Mouse (Mus musculus) lung, postnatal 4 days (tissue): Measurements from ENCODE around the gene E430018J23Rik.
"Not testable (repeated sequence)": the region's sequence is repeated elsewhere in the genome, so short reads cannot be mapped to it uniquely, and the experiment has no call there.

Source experiments
- DNase-seq, 2 experiments: peaks; one replicate each; pipeline ENCODE4 v3.0.0; 2021

The E430018J23Rik gene

DNA sequence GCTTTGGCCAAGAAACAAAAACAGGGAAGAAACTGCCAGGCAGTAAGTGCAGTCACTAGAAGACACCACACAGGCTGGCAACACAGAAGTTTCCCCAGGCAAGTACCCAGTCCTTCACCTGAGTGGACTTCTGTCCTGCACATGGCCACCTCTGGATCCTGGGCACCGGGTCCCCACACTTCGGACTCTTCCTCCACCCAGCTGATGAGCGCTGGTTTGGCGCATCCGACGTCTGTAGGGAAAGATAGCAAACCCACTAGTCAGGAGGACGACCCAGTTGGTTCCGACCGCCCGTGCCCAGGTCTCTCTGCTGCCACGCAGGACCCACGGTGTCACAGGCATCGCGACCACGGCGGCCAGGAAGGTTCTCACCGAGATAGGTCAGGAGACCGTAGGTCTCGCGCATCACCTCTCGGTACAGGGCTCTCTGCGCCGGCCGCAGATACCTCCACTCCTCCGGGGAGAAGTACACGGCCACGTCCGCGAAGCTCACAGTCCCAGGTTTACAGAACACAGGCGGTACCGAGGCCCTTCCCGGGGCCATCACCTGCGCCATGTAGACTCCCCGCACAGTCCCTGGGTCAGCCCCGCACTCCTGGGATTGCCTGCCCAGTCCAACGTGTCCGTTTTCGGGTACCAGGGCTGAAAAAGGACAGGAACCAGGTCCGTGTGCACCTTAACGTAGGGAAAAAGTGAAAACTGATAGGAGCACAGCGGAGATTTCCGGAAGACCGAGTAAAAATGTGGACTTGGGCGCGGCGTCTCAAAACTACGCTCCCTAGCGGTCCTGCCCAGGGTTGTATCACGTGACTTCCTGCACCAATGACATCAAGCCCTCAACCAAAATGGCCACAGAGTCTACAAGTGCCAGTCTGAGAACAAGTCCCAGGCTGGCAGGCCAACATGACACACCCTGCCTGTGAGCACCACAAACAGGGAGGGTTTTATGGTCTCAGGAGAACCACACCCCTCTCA is 17.9 kb downstream of the E430018J23Rik start, which contains the start of gene Zfp747:
Gene Zfp747 (minus strand): TSS at position 780 of the 975 bp plus-strand sequence.
- peak; percentile 93 to 96 for DNase-seq

DNA sequence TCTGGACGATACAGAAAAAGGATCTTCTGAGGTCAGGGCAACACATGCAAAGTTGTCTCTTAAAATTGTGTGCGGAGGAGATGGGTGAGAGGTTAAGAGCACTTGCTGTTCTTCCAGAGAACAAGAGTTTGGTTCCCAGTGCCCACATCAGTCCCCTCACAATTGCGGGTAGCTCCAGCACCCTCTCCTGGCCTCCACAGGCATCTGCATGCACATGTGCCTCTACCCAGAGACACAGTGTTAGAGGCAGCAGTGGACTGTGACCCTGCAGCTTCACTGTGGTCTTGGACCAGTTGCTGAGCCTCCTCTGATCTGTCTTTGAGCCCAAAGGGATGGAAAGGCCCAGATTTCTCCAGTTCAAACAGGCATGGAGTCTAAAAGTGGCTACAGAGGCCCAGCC is 21.6 kb downstream of the E430018J23Rik start:
- DNase-seq = not testable (repeated sequence)

DNA sequence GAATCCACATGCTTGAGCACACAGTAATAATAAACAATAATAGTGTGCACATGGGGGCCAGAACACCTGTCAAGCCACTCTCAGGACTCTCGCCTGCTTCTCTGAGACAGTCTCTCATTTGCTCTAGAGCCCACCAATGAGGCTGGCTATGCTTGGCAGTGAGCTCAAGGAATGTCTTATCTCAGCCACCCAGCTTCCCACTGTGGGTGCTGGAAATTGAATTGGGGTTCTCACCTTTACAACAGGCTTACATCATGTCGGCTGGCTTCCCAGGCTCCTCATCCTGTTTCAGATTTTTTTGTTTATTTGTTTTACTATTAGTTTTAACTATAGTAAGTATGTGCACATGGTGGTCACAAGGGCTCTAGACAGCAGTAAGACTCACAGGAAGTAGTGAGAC is 22.2 kb downstream of the E430018J23Rik start:
- no peak for DNase-seq

DNA sequence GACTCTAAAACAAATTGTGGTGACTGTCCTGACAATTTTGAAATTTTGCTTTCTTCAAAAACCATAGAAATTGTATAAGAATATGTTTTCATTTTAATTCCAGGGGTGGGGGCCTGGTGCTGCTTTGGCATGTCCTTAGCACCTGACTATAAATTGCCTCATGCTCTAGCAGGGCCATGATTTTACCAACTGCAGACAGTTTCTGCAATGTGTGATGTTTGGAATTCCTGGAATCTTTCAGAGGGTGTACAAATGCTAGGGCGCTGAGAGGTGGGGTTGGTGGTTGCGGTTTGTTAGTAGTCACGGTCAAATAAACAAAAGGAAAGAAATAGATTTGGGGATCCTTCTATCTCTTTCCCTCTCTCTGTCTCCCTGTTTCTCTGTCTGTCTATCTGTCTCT is 27.2 kb downstream of the E430018J23Rik start:
- no peak for DNase-seq

DNA sequence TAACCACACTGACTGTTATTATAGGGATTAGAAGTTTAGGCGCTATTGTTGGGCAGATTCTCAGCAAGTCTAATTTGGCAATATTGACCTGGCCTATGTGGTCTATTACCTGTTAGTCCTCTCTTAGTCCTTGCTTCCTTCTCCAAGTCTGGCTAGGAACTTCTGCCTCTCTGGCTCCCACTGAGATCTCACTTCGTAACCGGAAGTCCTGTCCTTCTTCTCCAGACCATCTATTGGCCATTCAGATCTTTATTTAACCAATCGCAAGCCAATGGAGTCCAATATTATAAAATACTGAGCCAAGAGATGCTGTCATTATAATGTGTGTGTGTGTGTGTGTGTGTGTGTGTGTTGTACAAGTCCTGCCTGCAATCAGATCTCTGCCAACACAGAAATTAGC is 29.3 kb downstream of the E430018J23Rik start:
- DNase-seq = no peak

DNA sequence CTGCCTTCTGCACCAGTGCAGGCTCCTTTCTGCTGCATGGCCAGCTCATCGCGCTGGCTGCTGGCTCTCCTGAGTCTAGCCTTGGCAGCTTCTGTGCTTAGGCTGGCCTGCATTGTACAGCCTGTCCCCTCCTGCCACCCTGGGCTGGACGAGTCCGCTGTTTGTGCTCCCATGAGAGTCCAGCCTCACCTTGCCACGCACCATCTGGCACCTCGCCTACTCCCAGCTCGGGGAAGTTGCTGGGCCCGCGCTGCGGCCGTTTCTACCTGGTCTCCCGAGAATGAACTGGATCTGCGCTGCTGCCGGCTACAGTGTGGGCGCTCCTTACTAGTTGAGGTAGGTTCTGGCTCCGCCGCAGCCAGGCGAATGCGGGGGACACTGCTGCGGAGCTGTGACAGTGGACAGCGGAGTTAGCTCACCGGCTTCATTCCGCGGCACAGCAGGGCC is 29.9 kb downstream of the E430018J23Rik start:
- DNase-seq = peak; percentile 38 to 40

DNA sequence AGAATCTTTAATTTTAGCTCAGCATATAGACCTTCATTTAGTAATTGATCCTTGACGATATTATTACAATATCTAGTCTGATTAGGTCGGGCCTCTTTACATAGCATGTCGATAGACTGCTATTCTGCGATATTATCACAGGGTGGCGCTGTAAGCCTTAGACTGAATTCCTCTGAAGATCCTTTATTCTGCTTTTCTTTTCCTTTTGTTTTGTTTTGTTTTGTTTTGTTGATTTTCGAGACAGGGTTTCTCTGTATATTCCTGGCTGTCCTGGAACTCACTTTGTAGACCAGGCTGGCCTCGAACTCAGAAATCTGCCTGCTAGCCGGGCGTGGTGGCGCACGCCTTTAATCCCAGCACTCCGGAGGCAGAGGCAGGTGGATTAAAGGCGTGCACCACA is 31.0 kb downstream of the E430018J23Rik start:
- DNase-seq = peak in 1 of 2 experiments; percentile 40

DNA sequence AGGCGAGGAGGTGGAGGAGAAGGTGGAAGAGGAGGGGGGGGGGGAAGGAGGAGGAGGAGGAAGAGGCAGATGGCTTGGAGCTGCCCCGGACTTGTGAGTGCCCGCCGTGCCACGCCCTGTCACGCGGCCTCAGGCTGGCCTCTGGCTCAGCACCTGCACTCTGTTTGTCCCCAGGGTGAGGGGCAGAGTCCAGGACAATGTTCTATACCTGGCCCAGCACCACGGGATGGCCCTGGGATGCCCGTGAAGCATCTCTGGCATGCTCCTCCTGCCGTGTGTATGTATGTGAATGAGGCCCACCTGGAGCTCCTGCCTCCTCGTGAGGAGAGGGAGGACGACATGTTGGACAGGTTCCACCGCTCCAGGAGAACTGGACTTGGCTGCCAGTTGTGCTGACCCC is 32.0 kb downstream of the E430018J23Rik start:
- DNase-seq = no peak

DNA sequence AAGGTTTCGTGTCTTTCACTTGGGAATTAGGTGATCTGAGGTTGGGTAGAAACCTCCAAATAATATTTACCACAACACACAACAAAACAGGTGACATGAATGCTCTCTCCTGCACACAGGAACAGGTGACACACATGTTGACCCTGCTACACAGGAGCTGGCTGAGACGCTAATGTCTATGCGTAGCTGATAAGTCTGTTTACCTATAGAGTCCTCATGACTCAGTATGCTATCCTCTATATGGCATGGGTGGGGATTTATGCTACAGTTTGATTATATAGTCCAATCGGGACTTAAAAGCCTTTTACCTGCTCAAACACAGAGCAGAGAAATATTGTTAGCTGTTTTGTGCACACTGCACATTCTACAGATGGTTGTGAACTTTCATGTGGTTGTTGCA is 33.2 kb downstream of the E430018J23Rik start:
- DNase-seq = no peak

DNA sequence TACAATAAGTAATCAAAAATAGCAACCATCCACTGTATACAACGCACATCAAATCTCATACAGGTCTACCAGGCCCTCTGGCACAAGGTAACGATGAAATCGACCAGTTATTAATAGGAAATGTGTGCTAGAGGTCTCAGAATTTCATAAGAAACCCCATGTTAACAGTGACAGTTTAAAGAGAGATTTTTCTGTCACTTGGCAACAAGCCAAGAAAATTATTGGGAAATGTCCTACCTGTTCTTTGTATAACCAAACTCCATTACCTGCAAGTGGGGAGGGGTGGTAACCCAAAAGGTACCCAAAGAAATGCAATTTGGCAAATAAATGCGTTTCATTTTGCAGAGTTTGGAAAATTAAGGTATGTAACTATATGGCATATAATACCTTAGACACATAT is 35.0 kb downstream of the E430018J23Rik start:
- DNase-seq = no peak

DNA sequence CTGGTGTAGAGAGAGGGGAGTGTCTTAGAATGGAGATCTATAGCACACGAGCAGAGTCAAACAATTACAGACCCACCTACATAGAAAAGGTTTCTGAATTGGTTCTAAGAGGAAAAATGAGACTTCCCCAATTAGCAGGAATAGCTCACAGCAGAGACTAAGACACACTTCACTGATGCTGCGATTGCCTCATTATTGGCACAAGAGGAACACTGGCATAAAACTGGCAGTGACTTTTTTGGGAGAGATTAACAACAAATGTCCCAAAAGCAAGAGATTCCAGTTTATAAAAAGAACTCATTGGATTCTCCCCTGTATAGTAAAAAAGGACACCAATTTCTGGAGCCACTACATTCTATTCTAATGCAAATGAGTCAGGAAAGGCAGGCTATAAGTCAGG is 35.6 kb downstream of the E430018J23Rik start:
- DNase-seq = no peak

DNA sequence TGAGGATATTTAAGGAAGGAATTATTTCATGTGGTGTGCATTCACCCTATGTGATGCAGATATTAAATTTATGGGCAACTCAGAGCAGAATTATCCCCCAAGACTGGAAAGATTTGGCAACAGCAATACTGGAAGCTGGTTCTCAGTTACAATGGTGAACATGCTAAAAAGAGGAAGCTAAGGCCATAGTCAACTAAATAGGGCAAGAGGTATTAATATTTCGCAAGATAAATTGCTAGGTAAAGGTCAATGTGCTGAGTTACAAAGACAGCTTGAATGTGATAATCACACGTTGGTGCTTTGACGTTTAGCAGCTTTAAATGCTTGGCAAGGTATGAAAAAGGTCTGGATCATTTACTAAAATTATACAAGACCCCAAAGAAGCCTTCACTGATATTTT is 37.6 kb downstream of the E430018J23Rik start:
- DNase-seq = no peak

DNA sequence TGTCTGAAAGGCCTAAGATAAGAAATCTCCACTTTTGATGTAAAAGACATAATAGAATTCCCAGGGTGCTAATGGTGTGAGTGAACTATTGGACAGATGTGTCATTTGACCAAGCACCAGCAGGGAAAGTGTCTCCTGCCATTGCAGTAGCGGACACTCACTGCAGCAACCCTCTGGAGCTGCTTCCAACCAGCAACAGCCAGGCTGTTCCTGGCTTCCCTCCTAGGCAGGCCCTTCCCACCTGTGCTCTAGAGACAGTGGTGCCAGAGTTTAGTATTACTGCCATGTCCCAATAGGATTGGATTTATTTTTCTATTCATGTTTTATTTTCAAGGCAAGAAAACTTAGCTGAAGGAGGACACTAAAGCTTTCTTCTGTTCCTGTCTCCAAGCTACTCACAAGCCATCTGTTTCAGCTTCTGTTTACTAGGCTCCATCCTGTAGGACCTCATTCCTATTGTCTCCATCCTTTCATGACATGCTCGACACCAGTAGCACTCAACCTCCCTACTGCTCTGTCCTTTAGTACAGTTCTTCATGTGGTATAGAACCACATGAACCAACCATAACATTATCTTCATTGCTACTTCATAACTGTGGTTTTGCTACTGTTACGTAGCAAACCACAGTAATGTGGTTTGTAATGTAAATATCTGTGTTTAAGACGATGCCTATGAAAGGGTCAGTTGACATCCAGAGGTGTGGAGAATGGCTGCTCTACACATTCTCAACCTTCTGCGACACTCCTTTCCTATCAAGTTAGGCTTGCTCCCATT is 42.0 kb downstream of the E430018J23Rik start:
- no peak for DNase-seq

DNA sequence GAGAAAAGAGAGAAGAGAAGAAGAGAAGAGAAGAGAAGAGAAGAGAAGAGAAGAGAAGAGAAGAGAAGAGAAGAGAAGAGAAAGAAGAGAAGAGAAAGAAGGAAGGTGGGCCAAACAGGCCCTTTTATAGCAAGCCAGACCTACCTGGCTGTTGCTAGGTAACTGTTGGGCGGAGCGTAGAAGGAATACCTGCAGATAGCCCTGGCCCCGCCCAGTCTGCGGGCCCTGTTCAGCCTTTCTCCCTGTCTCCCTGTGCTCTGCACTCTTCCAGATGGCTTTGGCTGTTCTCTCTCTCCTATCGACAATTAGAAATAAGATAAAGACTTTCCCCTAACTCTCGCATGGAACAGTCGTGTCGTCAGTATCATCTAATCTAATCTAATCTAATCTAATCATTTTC is 46.8 kb downstream of the E430018J23Rik start:
- DNase-seq = peak; percentile 74 to 82

DNA sequence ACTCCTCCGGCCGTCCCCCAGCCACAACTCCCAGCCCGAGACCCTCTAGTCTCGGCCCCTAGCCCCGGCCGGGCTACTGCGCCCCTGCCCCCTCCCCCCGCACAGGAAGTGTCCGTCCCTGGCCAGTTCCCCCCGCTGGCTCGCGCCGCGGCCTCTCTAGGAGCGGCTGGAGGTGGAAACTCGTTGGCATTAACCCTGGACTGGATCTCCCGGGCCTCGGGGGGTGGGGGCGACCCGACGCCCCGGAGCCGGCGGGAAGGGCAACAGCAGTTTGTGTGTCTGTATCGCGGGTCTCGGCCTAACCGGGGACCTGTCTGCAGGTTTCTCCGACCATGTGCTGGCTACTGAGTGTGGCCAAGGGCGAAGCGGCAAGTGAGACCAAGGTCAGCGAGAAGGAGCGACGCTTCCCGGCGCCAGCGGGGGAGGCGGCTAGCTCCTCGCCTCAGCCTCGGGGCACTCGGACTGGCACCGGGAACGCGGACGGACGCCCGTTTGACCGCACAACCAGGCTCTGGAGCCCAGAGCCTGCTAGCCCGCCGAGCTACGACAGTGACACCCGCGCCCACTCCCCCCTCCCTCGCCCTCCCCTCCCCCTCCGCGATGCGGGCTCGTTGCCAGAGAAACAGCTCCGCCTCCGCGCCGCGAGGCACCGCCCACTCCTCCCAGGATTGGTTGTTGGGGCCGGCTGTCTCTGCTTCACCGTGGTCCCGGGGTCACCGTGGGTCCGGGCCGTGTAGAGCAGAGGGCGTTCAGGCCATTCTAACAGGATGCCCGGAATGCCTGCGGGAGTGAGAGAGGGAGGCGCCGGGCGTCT is 47.7 kb downstream of the E430018J23Rik start, which contains the start of gene Zfp768:
Gene Zfp768 (minus strand): TSS at position 78 of the 814 bp plus-strand sequence.
- peak; percentile 95 for DNase-seq

DNA sequence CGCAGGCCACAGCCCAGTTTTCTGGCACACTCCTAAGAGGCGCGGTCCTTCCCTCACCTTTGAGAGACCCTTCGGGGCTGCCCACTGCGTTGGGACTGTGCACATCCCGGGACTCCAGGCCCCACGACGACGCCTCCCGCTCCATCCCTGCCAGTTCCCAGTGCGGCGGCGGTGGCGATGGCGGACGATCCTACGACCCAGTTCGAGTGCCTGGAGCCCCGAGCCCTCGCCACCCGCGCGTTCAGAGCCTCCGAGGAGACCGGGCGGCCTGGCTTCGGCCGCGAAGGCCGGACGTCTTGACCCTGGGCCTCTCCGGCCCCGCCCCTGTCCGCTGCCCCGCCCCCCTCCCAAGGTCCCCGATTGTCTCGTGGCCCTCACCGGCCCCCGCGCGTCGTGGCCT is 48.3 kb downstream of the E430018J23Rik start:
- no peak for DNase-seq

DNA sequence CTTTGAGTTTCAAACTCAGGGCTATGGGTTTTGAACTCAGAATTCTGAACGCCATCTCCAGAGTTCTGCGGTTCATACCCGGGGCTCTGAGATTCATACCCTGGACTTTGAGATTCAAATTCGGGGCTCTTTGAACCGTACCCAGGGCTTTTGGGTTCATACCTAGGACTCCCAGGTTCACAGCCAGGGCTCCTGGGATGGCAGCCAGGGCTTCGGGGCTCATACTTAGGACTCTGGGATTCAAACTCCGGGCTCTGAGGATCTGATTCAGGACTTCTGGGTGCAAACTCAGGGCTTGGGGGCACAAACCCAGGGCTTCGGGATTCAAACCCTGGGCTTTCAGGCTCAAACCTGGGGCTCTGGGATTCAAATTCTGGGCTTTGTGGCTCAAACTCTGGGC is 49.1 kb downstream of the E430018J23Rik start:
- no peak for DNase-seq

DNA sequence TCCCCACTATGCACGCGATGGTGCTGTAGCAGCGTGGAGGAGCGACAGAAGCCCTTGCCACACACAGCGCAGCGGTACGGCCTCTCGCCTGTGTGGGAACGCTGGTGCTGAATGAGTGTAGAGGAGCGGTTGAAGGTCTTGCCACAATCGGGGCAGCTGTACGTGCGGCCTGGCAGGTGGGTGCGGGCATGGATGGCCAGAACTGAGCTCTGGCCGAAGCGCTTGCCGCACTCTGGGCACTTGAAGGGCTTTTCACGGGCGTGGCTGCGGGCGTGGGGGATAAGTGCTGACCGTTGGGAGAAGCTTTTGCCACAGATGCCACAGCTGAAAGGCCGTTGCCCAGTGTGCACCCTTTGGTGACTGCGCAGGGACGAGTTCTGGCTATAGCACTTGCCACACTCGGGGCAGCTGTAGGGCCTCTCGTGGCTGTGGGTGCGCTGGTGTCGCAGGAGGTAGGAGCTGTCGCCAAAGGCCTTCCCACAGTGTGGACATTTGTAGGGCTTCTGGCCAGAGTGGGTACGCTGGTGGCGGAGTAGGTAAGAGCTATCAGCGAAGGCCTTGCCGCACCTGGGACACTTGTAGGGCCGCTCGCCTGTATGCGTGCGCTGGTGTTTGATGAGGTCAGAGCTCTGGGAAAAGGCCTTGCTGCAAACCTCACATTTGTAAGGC is 49.9 kb downstream of the E430018J23Rik start:
- peak in 1 of 2 experiments; percentile 32 for DNase-seq

DNA sequence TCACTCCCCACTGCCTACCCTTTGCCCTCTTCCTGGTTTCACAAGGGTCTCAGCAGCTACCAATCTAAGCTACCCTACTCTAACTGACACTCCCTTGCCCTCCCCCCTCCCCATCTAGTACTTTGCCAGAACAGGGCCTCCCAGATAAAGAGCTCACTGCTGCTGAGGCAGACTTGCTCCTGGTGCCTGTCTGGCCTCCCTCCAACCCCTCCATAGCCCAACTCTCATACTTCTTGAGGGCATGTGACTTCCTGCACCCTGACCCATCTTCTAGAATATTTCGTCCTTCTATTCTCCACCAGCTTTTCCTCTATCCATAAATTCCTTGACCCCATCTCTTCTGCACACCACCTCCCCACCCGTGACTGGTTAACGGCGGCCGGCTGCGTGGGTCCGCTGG is 50.5 kb downstream of the E430018J23Rik start:
- no peak for DNase-seq

DNA sequence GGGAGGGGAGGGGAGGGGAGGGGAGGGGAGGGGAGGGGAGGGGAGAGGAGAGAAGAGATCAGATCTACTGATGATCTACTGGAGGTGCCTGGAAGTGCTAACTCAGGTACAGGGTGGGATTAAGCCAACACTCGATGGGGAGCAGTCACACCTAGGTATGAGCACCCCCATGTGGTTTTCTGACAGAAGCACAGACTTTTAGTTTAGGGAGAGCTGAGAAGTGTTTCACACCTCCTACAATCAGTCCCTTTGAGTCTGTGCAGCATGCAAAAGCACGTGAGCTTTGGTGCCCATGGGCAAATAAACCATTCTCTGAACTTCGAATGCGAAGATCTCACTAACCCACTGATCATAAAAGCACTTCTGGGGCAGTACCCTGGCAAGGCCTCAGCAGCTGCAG is 51.1 kb downstream of the E430018J23Rik start:
- DNase-seq = no peak

DNA sequence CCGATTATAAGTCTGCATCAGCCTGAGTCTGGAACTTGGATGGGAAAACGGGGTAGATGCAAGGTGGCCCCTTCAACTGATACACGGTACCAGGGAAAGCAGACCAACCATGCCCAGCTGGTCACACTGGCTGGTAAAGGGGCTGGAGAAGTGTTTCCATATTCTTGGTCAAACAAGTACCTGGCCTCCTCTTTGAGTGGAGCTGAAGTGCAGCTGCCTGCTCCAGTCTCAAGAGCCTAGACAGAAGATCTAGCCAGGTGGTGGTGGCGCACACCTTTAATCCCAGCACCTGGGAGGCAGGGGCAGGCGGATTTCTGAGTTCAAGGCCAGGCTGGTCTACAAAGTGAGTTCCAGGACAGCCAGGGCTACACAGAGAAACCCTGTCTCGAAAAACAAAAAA is 51.6 kb downstream of the E430018J23Rik start:
- DNase-seq = peak in 1 of 2 experiments; percentile 30

DNA sequence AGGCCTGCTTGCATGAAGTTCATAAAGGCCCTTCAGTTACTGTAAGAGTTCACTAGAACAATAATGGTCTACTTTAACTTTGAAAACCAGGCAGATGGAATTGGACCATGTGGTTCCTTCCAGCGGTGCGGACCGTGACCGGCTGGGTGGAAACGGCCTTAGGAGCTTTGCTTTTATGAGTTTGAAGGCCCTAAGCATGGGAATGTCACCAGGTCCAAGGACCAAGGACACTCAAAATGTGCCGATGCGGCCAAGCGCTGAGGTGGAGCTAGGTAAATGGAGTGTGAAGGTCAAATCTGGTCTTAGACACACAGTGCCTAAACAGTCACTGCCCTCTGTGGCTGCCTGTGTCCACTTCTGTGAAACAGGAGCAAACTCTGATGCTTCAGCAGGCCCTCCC is 52.1 kb downstream of the E430018J23Rik start:
- no peak for DNase-seq
